Mouse (Mus musculus) G1E (cell line): ENCODE data around the gene Mkrn1.

ENCODE experiments used
- CTCF ChIP-seq: IDR thresholded peaks from 2 replicates; pipeline ENCODE4 v1.5.1; 2012; ENCODE audit warnings: low read depth, low read length, inconsistent platforms, mixed read lengths
- GATA1 ChIP-seq: IDR thresholded peaks from 2 replicates; pipeline ENCODE4 v1.6.1; 2012; ENCODE audit warnings: borderline replicate concordance, low read length, inconsistent platforms, mixed read lengths
- GATA2 ChIP-seq: IDR thresholded peaks from 2 replicates; pipeline ENCODE4 v1.6.1; 2012; ENCODE audit warnings: low read depth, low read length, inconsistent platforms, borderline replicate concordance
- POLR2AphosphoS5 ChIP-seq: IDR thresholded peaks from 2 replicates; pipeline ENCODE4 v1.6.1; 2012; ENCODE audit warnings: low read depth, low read length, inconsistent platforms; ENCODE audit not compliant: insufficient replicate concordance
- TAL1 ChIP-seq: conservative IDR thresholded peaks from 2 replicates; pipeline ENCODE4 v1.6.1; 2012; ENCODE audit warnings: low read depth, low read length, inconsistent platforms, mixed read lengths

DNA sequence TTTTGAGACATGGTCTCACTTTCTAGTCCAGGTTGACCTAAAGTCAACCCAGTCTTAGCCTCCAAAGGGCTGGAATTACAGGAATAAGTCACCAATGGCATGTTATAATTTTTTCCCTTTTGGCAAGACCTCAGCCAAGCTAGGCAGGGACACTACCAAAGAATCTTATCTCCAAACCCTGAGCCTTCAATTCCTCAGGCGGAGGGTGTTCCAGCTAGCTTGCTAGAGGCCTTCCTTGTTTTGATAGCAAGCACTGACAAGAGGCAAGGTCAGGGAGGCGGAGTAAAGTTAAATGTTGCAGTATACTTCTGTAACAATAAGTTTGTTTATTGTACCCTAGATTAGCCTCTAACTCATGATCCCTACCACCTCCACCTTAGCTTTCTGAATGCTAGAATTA is 4.9 kb upstream of the Mkrn1 start:
- TF ChIP-seq CTCF (no peak), GATA1 (no peak), POLR2AphosphoS5 (no peak), TAL1 (no peak), GATA2 (no peak)
